Mouse (Mus musculus) E14TG2a.4 (cell line): Measurements from ENCODE around the gene Ube2d1.

Experiments
- CTCF ChIP-seq: conservative IDR thresholded peaks from 2 replicates; pipeline ENCODE4 v1.5.1; 2014; ENCODE audit warnings: low read length
- NANOG ChIP-seq: IDR thresholded peaks from 2 replicates; pipeline ENCODE4 v1.6.1; 2014; ENCODE audit warnings: borderline replicate concordance, low read length, mixed read lengths

DNA sequence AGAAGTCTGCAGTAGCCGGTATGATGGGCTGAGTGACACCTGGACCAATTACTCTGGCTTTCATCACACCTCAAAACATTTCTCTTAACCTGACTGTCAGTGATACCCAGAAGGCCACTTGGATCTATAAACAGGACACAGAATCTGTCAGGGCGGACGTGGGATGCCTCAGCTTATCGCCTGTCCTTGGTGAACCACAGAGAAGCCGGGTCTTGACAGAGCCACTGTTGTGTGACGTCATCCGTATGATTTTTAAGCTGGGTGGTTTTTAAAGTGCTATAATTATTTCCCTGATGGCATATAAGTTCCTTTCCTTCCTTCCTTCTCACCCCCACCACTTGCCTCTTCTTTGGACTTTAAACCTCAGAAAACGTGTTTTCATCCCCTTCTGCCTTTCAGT lies 26.5 kb downstream of the Ube2d1 start:
- TF ChIP-seq CTCF (no peak), NANOG (no peak)
